Comparison of ENCODE assay signal across 23 mouse cellular contexts in the genomic region with DNA sequence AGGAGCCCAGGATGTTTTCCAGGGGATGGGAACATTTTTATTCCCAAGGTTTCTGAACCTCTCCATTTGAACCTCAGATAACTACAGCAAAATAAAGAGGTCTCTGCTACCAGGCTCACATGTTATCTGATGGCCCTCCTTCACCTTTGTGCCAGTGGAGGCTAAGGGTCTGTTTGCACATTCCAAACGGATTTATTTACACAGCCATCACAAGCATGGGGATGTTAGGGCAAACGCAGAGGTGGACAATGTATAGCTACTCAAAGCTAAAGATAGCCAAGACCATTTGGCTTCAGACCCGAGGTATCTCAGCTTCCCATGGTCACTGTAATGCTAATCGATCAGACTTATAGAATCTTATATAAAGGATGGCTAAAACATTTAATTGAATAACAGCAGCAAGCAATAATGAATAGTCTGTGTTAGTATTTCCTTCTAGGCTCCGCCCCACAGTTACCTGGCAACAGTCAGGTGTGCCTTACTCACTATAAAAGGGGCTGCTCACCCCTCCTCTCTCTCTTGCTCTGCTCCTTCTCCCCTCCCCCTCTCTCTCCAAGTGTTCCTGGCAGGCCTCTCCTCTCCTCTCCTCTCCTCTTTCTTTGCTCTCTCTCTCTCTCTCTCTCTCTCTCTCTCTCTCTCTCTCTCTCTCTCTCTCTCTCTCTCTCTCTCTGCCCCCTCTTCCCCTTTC. TPM values are rescaled to one million over a fixed set of nuclear protein-coding genes. Genes with fewer than 3 reads are reported as not detected.
DNase-seq lines count a peak whose midpoint lies in the region; ATAC-seq and TF ChIP-seq lines count a peak whose summit lies in the region.
"Had no signal": no experiment of that assay in that cellular context is flagged by ENCODE, and none has a peak within 500 bp of the region (broad histone marks: within the 10 kb centered on the region; RNA-seq: fewer than 3 reads in every experiment).

No protein-coding gene starts in this region.

- H3K36me3 ChIP-seq in lung, embryonic 14.5 days (ENCODE audit: insufficient read depth): peaks cover 9% of the 10 kb centered on the region; the same call in 1 of the 2 replicates
- H3K36me3 ChIP-seq in ES-Bruce4 (ENCODE audit: control insufficient read depth, insufficient read depth, low read length, poor library complexity, severe bottlenecking): no peaks in the 10 kb centered on the region
- no peaks in the 10 kb centered on the region for H3K36me3 ChIP-seq in liver, embryonic 14.5 days (replicated peaks; ENCODE audit: control insufficient read depth, insufficient read depth, low read depth)

- H3K4me3 ChIP-seq in lung, embryonic 14.5 days (ENCODE audit: low read depth, low read length): no peak overlapping the region
- no peak overlapping the region for H3K4me3 ChIP-seq in ES-Bruce4 (ENCODE audit: low read depth, low read length)
- H3K4me3 ChIP-seq in liver, embryonic 14.5 days (ENCODE audit: insufficient read depth in 1 of 2, low read depth in 2 of 2, low read length in 2 of 2): no peak overlapping the region
- H3K4me3 ChIP-seq: forebrain, embryonic 15.5 days; heart, embryonic 13.5 days; hindbrain, embryonic 12.5 days; limb, embryonic 12.5 days; midbrain, embryonic 15.5 days; neural tube, embryonic 12.5 days had no signal

- 0 out of 2 replicates have a peak, but pooled peaks have one; percentile 40 for TF ChIP-seq EP300 in ES-Bruce4 (IDR thresholded peaks at IDR 0.05; ENCODE audit: insufficient read depth, low read depth, low read length)
- no peak for TF ChIP-seq EP300 in liver, embryonic 14.5 days (IDR thresholded peaks at IDR 0.05; ENCODE audit: low read depth)

- 23% methylated on average over 5 of the region's 5 CpGs for WGBS in lung, embryonic 14.5 days
- 35% methylated on average over 5 of the region's 5 CpGs for WGBS in liver, embryonic 14.5 days (ENCODE audit: insufficient replicate concordance)

- TF ChIP-seq POLR2A in ES-Bruce4 (IDR thresholded peaks at IDR 0.05; ENCODE audit: insufficient read depth, low read length): no peak

- peak; percentile 55; the same call in 1 of the 2 replicates for ATAC-seq in lung, embryonic 14.5 days (ENCODE audit: insufficient read depth)
- ATAC-seq in liver, embryonic 14.5 days (ENCODE audit: insufficient read depth): peak; percentile 70; the same call in 1 of the 2 replicates
- ATAC-seq: forebrain, embryonic 15.5 days; midbrain, embryonic 15.5 days had no signal

- no peaks in the 10 kb centered on the region for H3K9me3 ChIP-seq in lung, embryonic 14.5 days (ENCODE audit: low read depth, low read length)
- H3K9me3 ChIP-seq in ES-Bruce4 (replicated peaks; ENCODE audit: control insufficient read depth, insufficient read depth, low read length, poor library complexity, severe bottlenecking): peaks cover under 1% of the 10 kb centered on the region; the same call in 1 of the 2 replicates
- H3K9me3 ChIP-seq in liver, embryonic 14.5 days (ENCODE audit: control insufficient read depth, low read length): no peaks in the 10 kb centered on the region
- H3K9me3 ChIP-seq: forebrain, embryonic 15.5 days; hindbrain, embryonic 12.5 days; limb, embryonic 12.5 days; midbrain, embryonic 15.5 days had no signal

- DNase-seq in lung, embryonic 14.5 days: peak; percentile 32
- no peak for DNase-seq in lung, postnatal 25 days (ENCODE audit: low spot score)
- peak; percentile 70 for DNase-seq in R1 (ENCODE audit: low read depth, low spot score)
- no peak for DNase-seq in liver, embryonic 14.5 days (ENCODE audit: low read depth in 3 of 3, low spot score in 3 of 3)
- DNase-seq in layer of hippocampus, adult 18-20 months (ENCODE audit: low spot score in 2 of 2): no peak
- no peak for DNase-seq in thymus, postnatal 4 days
- no peak for DNase-seq in urinary bladder, postnatal 14 days (ENCODE audit: low spot score)
- DNase-seq: adrenal gland, postnatal 14 days; cerebellum, adult 9-10 months; gastrocnemius, postnatal 10 days; kidney, adult 8-10 months; kidney, postnatal 10 days; right cerebral cortex, postnatal 14 days; thymus, adult 18-20 months; thymus, postnatal 36 days had no signal

- TF ChIP-seq CTCF in lung, embryonic 14.5 days (IDR thresholded peaks at IDR 0.05; ENCODE audit: low read depth): no peak
- no peak for TF ChIP-seq CTCF in ES-Bruce4 (IDR thresholded peaks at IDR 0.05; ENCODE audit: low read depth, low read length)
- TF ChIP-seq CTCF in liver, embryonic 14.5 days (IDR thresholded peaks at IDR 0.05; ENCODE audit: low read depth): no peak

- H3K27me3 ChIP-seq in lung, embryonic 14.5 days (ENCODE audit: insufficient read depth, low read length): no peaks in the 10 kb centered on the region
- H3K27me3 ChIP-seq in ES-Bruce4 (ENCODE audit: control insufficient read depth, insufficient read depth, low read length, poor library complexity, severe bottlenecking): no peaks in the 10 kb centered on the region
- H3K27me3 ChIP-seq in liver, embryonic 14.5 days (ENCODE audit: control insufficient read depth, insufficient read depth, low read length): no peaks in the 10 kb centered on the region
- H3K27me3 ChIP-seq: forebrain, embryonic 15.5 days; heart, embryonic 13.5 days; hindbrain, embryonic 12.5 days; limb, embryonic 12.5 days; midbrain, embryonic 15.5 days; neural tube, embryonic 12.5 days had no signal

- no peak overlapping the region for H3K9ac ChIP-seq in lung, embryonic 14.5 days
- H3K9ac ChIP-seq in ES-Bruce4 (ENCODE audit: low read depth, poor library complexity, severe bottlenecking): peak overlapping the region; percentile 51; the same call in 1 of the 2 replicates
- H3K9ac ChIP-seq in liver, embryonic 14.5 days (replicated peaks): no peak overlapping the region
- H3K9ac ChIP-seq: forebrain, embryonic 15.5 days; heart, embryonic 13.5 days; hindbrain, embryonic 12.5 days; limb, embryonic 12.5 days; midbrain, embryonic 15.5 days; neural tube, embryonic 12.5 days had no signal

- no peaks in the 10 kb centered on the region for H3K4me1 ChIP-seq in lung, embryonic 14.5 days (ENCODE audit: insufficient read depth)
- H3K4me1 ChIP-seq in ES-Bruce4 (ENCODE audit: control insufficient read depth, insufficient read depth, low read length): peaks cover 10% of the 10 kb centered on the region
- peaks cover 0 to 6% of the 10 kb centered on the region in 2 experiments; a peak in 2 of 4 replicates for H3K4me1 ChIP-seq in liver, embryonic 14.5 days (replicated peaks; ENCODE audit: control insufficient read depth in 2 of 2, insufficient read depth in 2 of 2, low read length in 1 of 2)
- H3K4me1 ChIP-seq: forebrain, embryonic 15.5 days; hindbrain, embryonic 12.5 days; midbrain, embryonic 15.5 days; neural tube, embryonic 12.5 days had no signal

- H3K4me2 ChIP-seq in lung, embryonic 14.5 days: no peak overlapping the region
- H3K4me2 ChIP-seq in liver, embryonic 14.5 days (ENCODE audit: low read depth): no peak overlapping the region
- H3K4me2 ChIP-seq: forebrain, embryonic 15.5 days; heart, embryonic 13.5 days; hindbrain, embryonic 12.5 days; limb, embryonic 12.5 days; midbrain, embryonic 15.5 days; neural tube, embryonic 12.5 days had no signal

- H3K27ac ChIP-seq in lung, embryonic 14.5 days (ENCODE audit: low read depth): no peak overlapping the region
- H3K27ac ChIP-seq in ES-Bruce4 (ENCODE audit: insufficient read depth, low read length): peak overlapping the region; percentile 75
- H3K27ac ChIP-seq in liver, embryonic 14.5 days: no peak overlapping the region
- H3K27ac ChIP-seq: forebrain, embryonic 15.5 days; heart, embryonic 13.5 days; hindbrain, embryonic 12.5 days; limb, embryonic 12.5 days; macrophage; midbrain, embryonic 15.5 days; neural tube, embryonic 12.5 days had no signal

RNA-seq across cellular contexts. Expression of gene Zfp280b, which starts 14.9 kb away (rescaled TPM):
- 24.9 and 26.2 TPM in 2 replicates for polyA plus RNA-seq in lung, embryonic 14.5 days (2014; fragmentation: Nextera tagmentation; extraction: Ambion mirVana)
- polyA plus RNA-seq in ES-Bruce4 (2011; ENCODE audit: insufficient read depth, insufficient read length, low read depth, missing spikeins): 59.7 and 63.2 TPM in 2 replicates
- polyA plus RNA-seq in liver, embryonic 14.5 days (2012; rRNA removed): 6.8 and 7.1 TPM in 2 replicates
- 9.6 and 10.1 TPM in 2 replicates for polyA plus RNA-seq in liver, embryonic 14.5 days (2014; fragmentation: Nextera tagmentation; extraction: Ambion mirVana)
- 10 to 100 TPM; 17.0 to 18.9 TPM for total RNA-seq in layer of hippocampus, adult 18-20 months (2021)

Comparison
In these comparisons a context has a peak if more than half of its experiments do, and no peak if none do; other contexts are left out.
1. DNase-seq: peak in lung, embryonic 14.5 days (single experiment) and R1 (single experiment); none in lung, postnatal 25 days (single experiment), liver, embryonic 14.5 days (0 of 3), layer of hippocampus, adult 18-20 months (0 of 2), thymus, postnatal 4 days (single experiment) and urinary bladder, postnatal 14 days (single experiment).